Mouse (Mus musculus) ovary, postnatal 14 days (tissue): ENCODE results near the gene Olfr670.
"Not testable (repeated sequence)": the region's sequence is repeated elsewhere in the genome, so short reads cannot be mapped to it uniquely, and the experiment has no call there.

Source experiments
- DNase-seq: peaks from one replicate; pipeline ENCODE4 v3.0.0; 2022; ENCODE audit warnings: low spot score

The Olfr670 gene

GRCm38 (mm10) chr7:104962520-104962919, at the start of gene Olfr670:
Gene Olfr670, minus strand, starts transcription at chr7:104962620.
- DNase-seq: no peak

GRCm38 (mm10) chr7:105001929-105002328, 39.5 kb upstream of the Olfr670 start, which contains the start of gene Olfr672:
Gene Olfr672, minus strand, starts transcription at chr7:105002029.
- no peak for DNase-seq

GRCm38 (mm10) chr7:104979026-104979425, 16.6 kb upstream of the Olfr670 start, which contains the start of gene Olfr671:
Gene Olfr671, minus strand, starts transcription at chr7:104979126.
- DNase-seq: no peak

- DNase-seq: not testable (repeated sequence)
These were observed 10.1 kb upstream of the Olfr670 start for GRCm38 (mm10) chr7:104972507-104972906.

GRCm38 (mm10) chr7:104950234-104950633, 12.2 kb downstream of the Olfr670 start:
- DNase-seq: not testable (repeated sequence)

- no peak for DNase-seq
These were observed 28.5 kb downstream of the Olfr670 start, which contains the start of gene Olfr669 for GRCm38 (mm10) chr7:104933940-104934339. Gene Olfr669, plus strand, starts transcription at chr7:104934240.

- no peak for DNase-seq
These were observed 34.5 kb downstream of the Olfr670 start, which contains the start of gene Olfr668 for GRCm38 (mm10) chr7:104927957-104928356. Gene Olfr668, minus strand, starts transcription at chr7:104928057.

GRCm38 (mm10) chr7:104921382-104921781, 41.0 kb downstream of the Olfr670 start, which contains the start of gene Olfr667:
Gene Olfr667, minus strand, starts transcription at chr7:104921482.
- no peak for DNase-seq
